Mouse (Mus musculus) gastrocnemius, adult 2 months (tissue): Measurements from ENCODE around the gene Dis3. TPM values are rescaled to one million over a fixed set of nuclear protein-coding genes. Genes with fewer than 3 reads are reported as not detected.
A peak's percentile ranks its signal among the peaks of the same experiment; 100 is the strongest.

Experiments used
- DNase-seq: peaks from one replicate; pipeline ENCODE4 v3.0.0; 2022
- H3K27ac ChIP-seq: fragments of 200-600 bp; 2 replicates; pipeline ENCODE4 v1.8.1; 2022; ENCODE audit warnings: mild to moderate bottlenecking
- H3K4me3 ChIP-seq: fragments of 200-600 bp; 2 replicates; pipeline ENCODE4 v1.8.1; 2022; ENCODE audit warnings: mild to moderate bottlenecking, moderate library complexity
- CTCF ChIP-seq: fragments of 200-600 bp; IDR thresholded peaks from 2 replicates; pipeline ENCODE4 v1.8.1; 2022; ENCODE audit warnings: antibody characterized with exemption, mild to moderate bottlenecking, moderate library complexity
- intact Hi-C: fragments of 180-260 bp; cut with DNase I; formaldehyde crosslinking; loops from one replicate; pipeline ENCODE4 v1.15.1; 2025
- total RNA-seq, 2 experiments: library from RNA; stranded (reverse); gene quantifications; 2 replicates each; pipeline ENCODE4 v1.2.3; 2021

The Dis3 gene
- total RNA-seq, 2 experiments from 2014 or later: 12.2 to 13.0 TPM

- Histone ChIP-seq H3K27ac (no peak overlapping the region), H3K4me3 (no peak overlapping the region)
- intact Hi-C loops: no loop called here
- peak; percentile 33 for TF ChIP-seq CTCF
- no peak for DNase-seq
These were observed 18.0 kb upstream of the Dis3 start for GRCm38 (mm10) chr14:99117576-99117975.

GRCm38 (mm10) chr14:99108762-99109161 is 9.2 kb upstream of the Dis3 start:
- intact Hi-C loops: no loop called here
- no peak for DNase-seq
- Histone ChIP-seq H3K4me3 (no peak overlapping the region), H3K27ac (no peak overlapping the region)
- TF ChIP-seq CTCF: no peak

- no peak overlapping the region for H3K27ac ChIP-seq
- H3K4me3 ChIP-seq: no peak overlapping the region
- intact Hi-C loops: no loop called here
- no peak for TF ChIP-seq CTCF
- DNase-seq: no peak
These were observed 8.1 kb upstream of the Dis3 start for GRCm38 (mm10) chr14:99107631-99108187.

- DNase-seq: no peak
- no peak for TF ChIP-seq CTCF
- intact Hi-C loops: no loop called here
- no peak overlapping the region for H3K27ac ChIP-seq
- no peak overlapping the region for H3K4me3 ChIP-seq
These were observed 7.1 kb upstream of the Dis3 start for GRCm38 (mm10) chr14:99106671-99107070.

GRCm38 (mm10) chr14:99104542-99105123 is 5.1 kb upstream of the Dis3 start:
- intact Hi-C loops: no loop called here
- H3K27ac ChIP-seq: peak overlapping the region; percentile 83

GRCm38 (mm10) chr14:99103050-99103449 is 3.5 kb upstream of the Dis3 start:
- DNase-seq: no peak
- TF ChIP-seq CTCF: no peak
- Histone ChIP-seq H3K4me3 (no peak overlapping the region), H3K27ac (peak overlapping the region; percentile 83)
- intact Hi-C loops: no loop called here

More at GRCm38 (mm10) chr14:99104542-99105123, 5.1 kb upstream of the Dis3 start:
- H3K4me3 ChIP-seq: peak overlapping the region; percentile 27
- DNase-seq: no peak
- TF ChIP-seq CTCF: no peak

GRCm38 (mm10) chr14:99099967-99100587 is 507 bp upstream of the Dis3 start:
- H3K4me3 ChIP-seq: peak overlapping the region; percentile 86
- TF ChIP-seq CTCF: no peak
- DNase-seq: no peak
- intact Hi-C loops: loop anchor here (2.0 kb wide), 1 partner anchor 53 kb away; the partner anchor contains the start of genes Bora and Mzt1
- H3K27ac ChIP-seq: peak overlapping the region; percentile 91

- no peak for TF ChIP-seq CTCF
- intact Hi-C loops: no loop called here
- Histone ChIP-seq H3K4me3 (no peak overlapping the region), H3K27ac (no peak overlapping the region)
- no peak for DNase-seq
These were observed 10.6 kb downstream of the Dis3 start for GRCm38 (mm10) chr14:99088947-99089346.

GRCm38 (mm10) chr14:99071146-99071545 is 28.4 kb downstream of the Dis3 start:
- TF ChIP-seq CTCF: no peak
- intact Hi-C loops: no loop called here
- DNase-seq: no peak
- Histone ChIP-seq H3K27ac (no peak overlapping the region), H3K4me3 (no peak overlapping the region)

- H3K27ac ChIP-seq: no peak overlapping the region
- no peak for TF ChIP-seq CTCF
- intact Hi-C loops: no loop called here
- no peak overlapping the region for H3K4me3 ChIP-seq
- DNase-seq: no peak
These were observed 36.5 kb downstream of the Dis3 start for GRCm38 (mm10) chr14:99063091-99063490.

GRCm38 (mm10) chr14:99060616-99061015 is 39.0 kb downstream of the Dis3 start:
- Histone ChIP-seq H3K27ac (no peak overlapping the region), H3K4me3 (no peak overlapping the region)
- DNase-seq: no peak
- TF ChIP-seq CTCF: no peak
- intact Hi-C loops: no loop called here

- TF ChIP-seq CTCF: no peak
- intact Hi-C loops: no loop called here
- H3K27ac ChIP-seq: no peak overlapping the region
- DNase-seq: no peak
- H3K4me3 ChIP-seq: no peak overlapping the region
These were observed 40.5 kb downstream of the Dis3 start for GRCm38 (mm10) chr14:99058959-99059586.

- DNase-seq: no peak
- intact Hi-C loops: loop anchor here (2.0 kb wide), 1 partner anchor 54 kb away; no protein-coding TSS in a partner anchor
- TF ChIP-seq CTCF: no peak
These were observed 52.8 kb downstream of the Dis3 start for GRCm38 (mm10) chr14:99046782-99047181.

More at GRCm38 (mm10) chr14:99046782-99047181, 52.8 kb downstream of the Dis3 start:
- Histone ChIP-seq H3K4me3 (peak overlapping the region; percentile 100), H3K27ac (peak overlapping the region; percentile 96)
